Mouse (Mus musculus) liver, embryonic 14.5 days (tissue): Measurements from ENCODE around the gene Ethe1. TPM values are rescaled to one million over a fixed set of nuclear protein-coding genes. Genes with fewer than 3 reads are reported as not detected.

Experiments used
- ATAC-seq: fragments of 200-750 bp; cut with Nextera tagmentation; 2 replicates; pipeline ENCODE4 v1.8.0; 2017; ENCODE audit warnings: moderate number of reproducible peaks, mild to moderate bottlenecking, moderate library complexity; ENCODE audit not compliant: insufficient read depth
- DNase-seq, 3 experiments: peaks; one replicate each; pipeline ENCODE4 v3.0.0-alpha.2; 2012 to 2013; ENCODE audit warnings: low read depth in 3 of 3, low spot score in 3 of 3
- H3K27ac ChIP-seq: fragments of 300-500 bp; sonication (generic); 2 replicates; pipeline ENCODE4 v1.5.1; 2014; ENCODE audit warnings: moderate library complexity, mild to moderate bottlenecking, control low read depth, inconsistent platforms
- H3K27me3 ChIP-seq: fragments of 300-500 bp; sonication (generic); 2 replicates; pipeline ENCODE4 v1.6.1; 2014; ENCODE audit warnings: mild to moderate bottlenecking, low read length, moderate library complexity; ENCODE audit not compliant: control insufficient read depth, insufficient read depth
- H3K36me3 ChIP-seq: fragments of 300-500 bp; sonication (generic); replicated peaks from 2 replicates; pipeline ENCODE4 v1.6.1; 2014; ENCODE audit warnings: low read depth; ENCODE audit not compliant: control insufficient read depth, insufficient read depth
- H3K4me1 ChIP-seq, 2 experiments: fragments of 200-500 bp in 1 of 2; fragments of 300-500 bp in 1 of 2; sonication (generic) in 1 of 2; replicated peaks; 2 replicates each; pipeline ENCODE4 v1.6.1; 2012 to 2014; ENCODE audit warnings: antibody characterized with exemption in 1 of 2, inconsistent platforms in 1 of 2, low read length in 1 of 2; ENCODE audit not compliant: control insufficient read depth in 2 of 2, insufficient read depth in 2 of 2
- H3K4me2 ChIP-seq: fragments of 300-500 bp; sonication (generic); 2 replicates; pipeline ENCODE4 v1.6.1; 2014; ENCODE audit warnings: low read depth, mild to moderate bottlenecking, control low read depth, moderate library complexity
- H3K4me3 ChIP-seq, 2 experiments: fragments of 200-500 bp in 1 of 2; fragments of 300-500 bp in 1 of 2; sonication (generic) in 1 of 2; 2 replicates each; pipeline ENCODE4 v1.5.1; 2012 to 2014; ENCODE audit warnings: low read depth in 2 of 2, low read length in 2 of 2, mild to moderate bottlenecking in 2 of 2, control low read depth in 1 of 2, inconsistent platforms in 1 of 2, moderate library complexity in 1 of 2; ENCODE audit not compliant: insufficient read depth in 1 of 2
- H3K9ac ChIP-seq: fragments of 300-500 bp; sonication (generic); replicated peaks from 2 replicates; pipeline ENCODE4 v1.6.1; 2014; ENCODE audit warnings: mild to moderate bottlenecking, control low read depth, moderate library complexity
- H3K9me3 ChIP-seq: fragments of 300-500 bp; sonication (generic); 2 replicates; pipeline ENCODE4 v1.6.1; 2016; ENCODE audit warnings: low read length, mixed read lengths; ENCODE audit not compliant: control insufficient read depth
- CTCF ChIP-seq: IDR thresholded peaks from 2 replicates; pipeline ENCODE4 v1.5.1; 2016; ENCODE audit warnings: antibody characterized with exemption, low read depth, control low read depth
- EP300 ChIP-seq: IDR thresholded peaks from 2 replicates; pipeline ENCODE4 v1.6.1; 2016; ENCODE audit warnings: antibody characterized with exemption, low read depth
- WGBS: fragments of 180-500 bp; shearing (Covaris S2); extraction: QIAGEN DNeasy Blood & Tissue Kit; methylation state at CpG from one replicate; pipeline ENCODE4 v1.1.7; 2014; ENCODE audit not compliant: insufficient replicate concordance; 5-methylcytosine and 5-hydroxymethylcytosine counted together
- polyA plus RNA-seq, 2 experiments: library from polyadenylated mRNA; depleted of rRNA in 1 of 2; stranded (reverse) in 1 of 2; unstranded in 1 of 2; fragments of >200 nt; fragmentation: Nextera tagmentation in 1 of 2; extraction: Ambion mirVana in 1 of 2; gene quantifications; 2 replicates each; pipeline versions ENCODE4 v1.2.1 to v1.2.3; 2012 to 2014

Gene Ethe1
- polyA plus RNA-seq, 2 experiments: 14.8 to 24.8 TPM

DNA sequence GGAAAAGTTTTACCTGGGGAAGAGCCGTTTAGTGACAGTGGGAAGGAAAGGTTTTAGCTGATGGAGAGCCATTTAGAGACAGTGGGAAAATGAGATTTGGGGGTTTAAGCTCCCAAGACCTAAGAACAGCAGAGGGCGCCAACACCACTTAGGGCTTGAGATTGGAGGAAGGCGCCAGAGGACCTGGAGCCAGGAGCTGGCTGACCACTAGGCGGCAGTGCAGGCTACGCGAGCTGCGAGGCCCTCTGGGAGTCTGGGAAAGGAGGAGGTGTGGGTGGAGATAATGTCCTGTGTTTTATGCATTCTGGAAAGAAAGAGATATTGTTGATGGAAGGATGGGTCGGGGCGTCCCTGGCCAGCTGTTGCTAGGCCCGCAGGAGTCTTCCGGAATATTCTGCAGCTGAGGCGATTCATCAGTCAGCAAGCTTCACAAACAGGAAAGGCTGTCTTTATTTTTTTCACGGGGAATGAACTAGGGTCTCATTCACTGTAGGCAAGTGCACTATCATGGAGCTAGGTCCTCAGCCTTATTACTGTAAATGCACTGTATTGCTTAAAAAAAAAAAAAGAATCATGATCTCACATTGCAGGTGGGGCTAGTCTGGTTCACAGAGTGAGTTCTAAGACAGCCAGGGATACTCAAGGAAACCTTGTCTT lies 13.7 kb downstream of the Ethe1 start:
- H3K27me3 ChIP-seq: no peaks in the 10 kb centered on the region
- TF ChIP-seq EP300 (no peak), CTCF (peak; percentile 100)
- peaks cover 0 to 2% of the 10 kb centered on the region in 2 experiments; a peak in 1 of 4 replicates for H3K4me1 ChIP-seq
- no peaks in the 10 kb centered on the region for H3K9me3 ChIP-seq
- no peaks in the 10 kb centered on the region for H3K36me3 ChIP-seq
- peak overlapping the region; percentile 35 for H3K4me2 ChIP-seq
- H3K27ac ChIP-seq: no peak overlapping the region
- H3K9ac ChIP-seq: no peak overlapping the region
- ATAC-seq (peak; percentile 81), DNase-seq (peak; percentile 81 to 84 (median 83))
- 2% methylated on average over 13 of the region's 13 CpGs for WGBS
- H3K4me3 ChIP-seq: no peak overlapping the region

DNA sequence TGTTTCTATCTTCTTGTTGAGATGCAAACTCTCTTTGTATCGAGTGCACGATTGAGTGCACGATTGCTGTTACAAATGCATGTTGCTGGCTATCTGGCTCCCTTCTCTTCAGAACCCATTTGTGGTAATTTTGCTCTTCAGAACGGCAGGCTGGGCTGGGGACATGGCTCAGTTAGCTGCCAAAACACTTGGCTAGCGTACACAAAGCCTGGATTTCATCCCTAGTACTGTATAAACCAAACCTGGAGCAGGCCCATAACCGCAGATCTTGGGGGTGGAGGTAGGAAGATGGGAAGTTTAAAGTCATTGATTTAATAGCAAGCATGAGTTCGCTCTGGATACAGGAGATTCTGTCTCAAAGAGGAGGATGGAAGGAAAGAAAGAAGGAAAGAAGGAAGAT lies 18.2 kb downstream of the Ethe1 start:
- TF ChIP-seq CTCF (no peak), EP300 (no peak)
- no peaks in the 10 kb centered on the region for H3K36me3 ChIP-seq
- H3K4me1 ChIP-seq: peaks cover 3% of the 10 kb centered on the region in 2 experiments; a peak in 3 of 4 replicates
- DNase-seq (no peak), ATAC-seq (no peak)
- no peak overlapping the region for H3K4me3 ChIP-seq
- H3K9ac ChIP-seq: no peak overlapping the region
- no peak overlapping the region for H3K4me2 ChIP-seq
- no peaks in the 10 kb centered on the region for H3K27me3 ChIP-seq
- no peak overlapping the region for H3K27ac ChIP-seq
- H3K9me3 ChIP-seq: no peaks in the 10 kb centered on the region
- WGBS: 75% methylated on average over 7 of the region's 7 CpGs

DNA sequence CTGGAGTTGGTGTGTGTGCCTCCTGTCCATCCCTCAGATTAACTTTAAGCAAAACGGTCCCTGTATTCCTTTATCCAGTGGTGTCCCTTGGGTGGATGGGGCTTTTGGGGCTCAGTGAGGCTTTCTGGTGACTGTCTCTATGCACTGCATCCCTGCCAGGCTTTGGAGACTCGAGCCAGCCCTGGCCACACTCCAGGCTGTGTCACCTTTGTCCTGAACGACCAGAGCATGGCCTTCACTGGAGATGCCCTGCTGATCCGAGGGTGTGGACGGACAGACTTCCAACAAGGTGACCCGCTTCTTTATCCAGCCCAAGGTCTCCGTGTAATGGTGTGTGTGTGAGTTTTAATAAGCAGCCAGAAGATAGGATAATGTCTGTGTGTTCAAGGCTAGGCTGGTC lies 18.7 kb downstream of the Ethe1 start:
- no peak overlapping the region for H3K4me3 ChIP-seq

DNA sequence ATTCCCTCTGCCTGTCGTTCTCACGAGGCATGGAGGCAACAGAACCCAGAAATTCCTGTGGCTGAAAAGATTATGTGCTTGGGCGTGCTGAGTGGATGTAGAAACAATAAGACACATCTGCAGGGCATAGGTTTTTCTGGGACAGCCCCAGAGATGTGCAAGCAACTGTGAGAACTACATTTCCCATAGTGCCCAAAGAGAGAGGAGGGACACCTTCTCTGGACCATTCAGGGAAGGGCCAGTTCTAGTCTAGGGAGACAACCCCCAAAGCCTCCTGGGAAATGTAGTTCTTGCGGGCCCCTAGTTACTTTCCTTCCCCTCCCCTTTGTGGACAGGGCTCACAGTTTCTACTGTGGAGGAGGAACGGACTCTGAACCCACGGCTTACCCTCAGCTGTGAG lies 20.7 kb downstream of the Ethe1 start:
- peaks cover 3 to 6% of the 10 kb centered on the region in 2 experiments; a peak in 3 of 4 replicates for H3K4me1 ChIP-seq
- DNase-seq: peak; percentile 49 to 63 (median 59)
- H3K9ac ChIP-seq: no peak overlapping the region
- no peaks in the 10 kb centered on the region for H3K36me3 ChIP-seq
- no peaks in the 10 kb centered on the region for H3K9me3 ChIP-seq
- WGBS: 27% methylated on average over 6 of the region's 6 CpGs
- no peak overlapping the region for H3K4me2 ChIP-seq
- peaks cover 13% of the 10 kb centered on the region for H3K27me3 ChIP-seq
- no peak overlapping the region for H3K27ac ChIP-seq
- peak; percentile 58; the same call in 1 of the 2 replicates for ATAC-seq
- no peak overlapping the region for H3K4me3 ChIP-seq
- no peak for TF ChIP-seq EP300
- TF ChIP-seq CTCF: no peak

More for the DNA sequence above, 18.7 kb downstream of the Ethe1 start:
- DNase-seq (no peak), ATAC-seq (no peak)
- H3K4me2 ChIP-seq: no peak overlapping the region
- H3K9ac ChIP-seq: no peak overlapping the region
- no peaks in the 10 kb centered on the region; the same call in 1 of the 2 replicates for H3K27me3 ChIP-seq
- TF ChIP-seq CTCF (no peak), EP300 (no peak)
- WGBS: 59% methylated on average over 7 of the region's 7 CpGs
- H3K36me3 ChIP-seq: no peaks in the 10 kb centered on the region
- no peak overlapping the region for H3K27ac ChIP-seq
- H3K4me1 ChIP-seq: peaks cover 3% of the 10 kb centered on the region in 2 experiments; a peak in 3 of 4 replicates
- H3K9me3 ChIP-seq: no peaks in the 10 kb centered on the region

DNA sequence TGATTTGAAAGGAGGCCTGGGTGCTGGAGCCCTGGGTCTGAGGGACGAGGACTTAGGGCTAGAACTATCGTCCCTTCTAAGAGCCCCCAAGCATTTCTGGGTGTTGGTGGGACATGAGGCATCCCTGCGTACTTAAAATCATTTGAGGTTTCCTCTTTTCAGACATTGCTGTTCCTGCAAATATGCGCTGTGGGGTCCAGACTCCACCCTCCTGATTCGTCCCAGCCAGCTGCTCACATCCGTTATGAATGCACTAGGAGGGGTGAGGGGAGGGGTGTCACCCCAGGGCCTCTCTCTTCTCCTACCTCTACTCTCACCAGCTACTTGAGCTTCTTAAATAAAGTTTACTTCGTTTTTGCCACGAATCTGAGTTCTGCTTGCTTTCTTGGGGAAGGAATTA lies 21.2 kb downstream of the Ethe1 start:
- WGBS: 33% methylated on average over 8 of the region's 8 CpGs
- no peaks in the 10 kb centered on the region for H3K36me3 ChIP-seq
- ATAC-seq (no peak), DNase-seq (no peak)
- H3K4me2 ChIP-seq: no peak overlapping the region
- TF ChIP-seq CTCF: no peak
- no peak for TF ChIP-seq EP300
- no peak overlapping the region for H3K27ac ChIP-seq
- H3K4me1 ChIP-seq: peaks cover 3 to 6% of the 10 kb centered on the region in 2 experiments; a peak in 3 of 4 replicates
- H3K4me3 ChIP-seq: no peak overlapping the region
- H3K27me3 ChIP-seq: peaks cover 17% of the 10 kb centered on the region
- no peak overlapping the region for H3K9ac ChIP-seq
- no peaks in the 10 kb centered on the region for H3K9me3 ChIP-seq
